Mouse (Mus musculus): Measurements from ENCODE around the gene Capzb.

GRCm38 (mm10) chr4:139267335-139267734 lies 74.6 kb downstream of the Capzb start:
- TF ChIP-seq MAFK (IDR thresholded peaks at IDR 0.05; ENCODE audit: borderline replicate concordance, low read depth, low read length) (no peak), ZC3H11A (IDR thresholded peaks at IDR 0.05; ENCODE audit: low read depth, low read length) (no peak), TAL1 (IDR thresholded peaks at IDR 0.05; ENCODE audit: low read length) (no peak), UBTF (IDR thresholded peaks at IDR 0.05; ENCODE audit: borderline replicate concordance, insufficient read depth, low read depth, low read length) (no peak)
